Mouse (Mus musculus) megakaryocyte progenitor cell, adult 5-6 weeks (primary cell): ENCODE results near the gene Ces1g. TPM values are rescaled to one million over a fixed set of nuclear protein-coding genes. Genes with fewer than 3 reads are reported as not detected.

Experiments used
- ATAC-seq: replicated peaks from 2 replicates; pipeline ENCODE4 v1.8.0; 2016; ENCODE audit warnings: mild to moderate bottlenecking, moderate TSS enrichment, inconsistent platforms; ENCODE audit not compliant: poor library complexity
- total RNA-seq, 2 experiments: library from RNA; stranded (forward) in 1 of 2; stranded (reverse) in 1 of 2; fragments of 157-497, 149-512 nt in 1 of 2; fragments of 200-1000 nt in 1 of 2; gene quantifications; 2 replicates each; pipeline versions ENCODE4 v1.2.3 to v1.2.4; 2015 to 2017

Ces1g gene
- not detected in 2 replicates for total RNA-seq (2015)
- total RNA-seq (2017): not detected in 2 replicates

DNA sequence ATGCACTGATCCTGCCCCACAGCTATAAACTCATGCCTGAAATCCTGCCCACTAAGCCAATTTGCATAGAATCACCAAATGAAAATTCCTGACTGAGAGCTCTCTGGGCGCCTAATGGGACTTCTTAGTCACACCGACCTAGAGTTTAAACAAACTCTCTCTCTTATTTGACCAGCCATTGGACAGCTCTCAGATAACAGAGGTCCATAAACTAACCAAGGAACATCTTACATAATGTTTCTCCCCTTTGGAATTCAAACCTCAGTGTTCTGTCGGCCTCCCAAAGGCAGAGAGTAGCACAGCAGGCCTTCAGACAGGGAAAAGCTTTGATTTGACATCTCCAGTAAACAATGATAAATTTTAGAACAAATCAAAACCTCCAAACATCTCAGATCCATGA lies at the start of gene Ces1g:
TSS of gene Ces1g (minus strand) at position 102 of the 400 bp plus-strand sequence.
- ATAC-seq: no peak

DNA sequence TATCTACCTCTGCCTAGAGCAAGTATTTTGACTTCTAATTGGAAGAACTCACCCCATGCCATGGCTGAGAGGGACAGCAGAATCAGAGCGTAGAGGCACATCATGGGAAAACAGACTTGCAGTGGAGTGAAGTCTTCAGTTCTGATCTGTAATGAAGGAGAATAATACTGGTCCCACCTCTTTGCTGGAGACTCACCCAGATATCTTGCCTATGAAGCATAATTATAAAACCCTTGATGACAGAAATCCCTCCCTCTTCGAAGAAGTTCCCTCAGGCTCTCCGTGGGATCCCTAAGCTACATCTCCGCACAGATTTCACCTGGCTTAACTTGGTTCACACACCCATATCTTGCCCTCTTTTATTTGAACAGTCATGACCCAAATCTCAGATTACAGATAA lies 42.5 kb upstream of the Ces1g start, which contains the start of gene Ces1h:
TSS of gene Ces1h (minus strand) at position 101 of the 400 bp plus-strand sequence.
- no peak for ATAC-seq

DNA sequence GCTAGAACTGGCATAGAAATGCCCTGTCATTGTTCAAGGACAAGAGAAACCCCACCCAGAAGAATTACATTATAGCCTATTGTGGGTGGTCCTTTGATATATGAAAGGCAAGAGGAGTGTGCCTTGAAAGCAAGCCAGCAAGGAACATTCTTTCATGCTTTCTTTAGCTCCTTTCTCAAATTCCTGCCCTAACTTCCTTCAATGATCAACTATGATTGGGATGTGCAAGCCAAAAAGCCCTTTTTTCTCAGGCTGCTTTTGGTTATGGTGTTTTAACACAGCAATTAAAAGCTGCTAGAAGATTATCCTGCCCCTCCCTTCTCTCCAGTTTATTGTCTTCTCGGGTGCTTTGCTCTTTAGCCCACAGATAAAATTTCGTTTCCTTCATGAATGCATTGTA lies 32.4 kb upstream of the Ces1g start:
- no peak for ATAC-seq

DNA sequence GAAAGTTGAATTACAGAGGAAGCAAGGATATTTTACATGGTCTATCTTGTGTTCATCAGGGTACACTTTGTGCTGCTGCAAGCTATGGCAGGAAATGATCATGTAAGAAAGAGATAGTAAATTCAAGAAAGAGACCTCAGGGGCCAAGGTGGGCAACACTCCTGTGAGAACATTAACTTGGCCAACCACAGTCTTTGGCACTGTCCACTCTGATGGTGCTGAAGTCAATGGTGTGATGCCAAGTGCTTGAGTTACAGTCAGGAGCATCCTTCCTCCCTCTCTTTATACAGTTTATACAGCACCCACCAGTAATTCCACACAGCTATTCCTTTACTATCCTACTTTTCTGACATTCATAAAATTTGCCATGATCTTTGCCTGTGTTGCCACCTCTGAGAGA lies 23.0 kb upstream of the Ces1g start:
- ATAC-seq: no peak

DNA sequence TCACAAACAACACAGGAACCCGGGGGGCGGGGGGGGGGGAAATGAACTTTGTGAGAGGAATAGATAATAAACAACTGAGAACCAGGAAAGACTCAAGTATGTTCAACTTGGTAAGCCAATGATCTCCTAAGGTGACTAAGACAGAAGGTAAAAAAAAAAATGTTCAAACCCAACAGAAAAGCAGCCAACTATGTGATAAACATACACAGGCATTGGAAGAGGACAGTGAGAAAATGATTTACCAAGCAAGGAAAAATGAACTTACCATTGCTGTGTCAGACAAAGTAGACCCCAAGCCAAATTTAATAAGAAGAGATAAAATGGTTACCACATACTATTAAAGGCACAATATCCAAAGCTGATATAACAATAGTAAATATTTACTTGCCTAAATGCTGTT lies 2.4 kb upstream of the Ces1g start:
- no peak for ATAC-seq

DNA sequence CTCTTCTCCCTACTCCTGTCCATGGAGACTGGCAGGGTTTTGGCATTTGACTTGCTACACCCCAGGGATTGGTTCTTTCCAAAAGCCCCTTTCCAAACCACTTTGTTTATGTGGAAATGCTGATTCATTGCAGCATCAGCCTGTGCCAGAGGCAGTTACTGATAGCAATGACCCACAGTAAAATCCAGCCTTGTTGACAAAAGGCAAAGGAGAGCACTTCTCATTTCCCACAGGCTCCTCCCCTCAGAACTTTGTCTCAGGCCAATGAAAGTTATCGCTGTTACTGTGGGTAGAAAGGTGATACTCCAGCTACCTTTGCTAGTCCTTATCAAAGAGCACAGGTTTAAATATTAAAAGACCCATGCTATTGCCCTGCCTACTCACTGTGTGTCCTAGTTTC lies 4.4 kb downstream of the Ces1g start:
- no peak for ATAC-seq

DNA sequence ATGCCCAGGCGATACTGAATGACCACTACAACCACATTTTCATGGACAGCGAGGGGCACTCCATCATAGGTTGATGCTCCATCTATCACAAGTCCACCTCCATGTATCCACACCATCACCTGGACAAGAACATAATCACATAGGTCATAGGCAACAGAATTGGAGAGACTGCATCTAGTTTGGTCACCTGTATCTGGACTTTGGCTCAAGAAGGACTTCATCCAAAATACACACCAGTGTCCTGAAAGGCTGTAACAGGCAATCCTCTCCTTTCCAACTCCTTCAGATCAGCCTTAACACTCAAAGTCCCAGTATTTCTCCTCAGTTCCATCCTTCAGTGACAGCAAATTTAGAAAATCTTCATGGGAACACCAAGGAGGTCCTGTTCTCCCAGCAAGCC lies 6.0 kb downstream of the Ces1g start:
- ATAC-seq: no peak

DNA sequence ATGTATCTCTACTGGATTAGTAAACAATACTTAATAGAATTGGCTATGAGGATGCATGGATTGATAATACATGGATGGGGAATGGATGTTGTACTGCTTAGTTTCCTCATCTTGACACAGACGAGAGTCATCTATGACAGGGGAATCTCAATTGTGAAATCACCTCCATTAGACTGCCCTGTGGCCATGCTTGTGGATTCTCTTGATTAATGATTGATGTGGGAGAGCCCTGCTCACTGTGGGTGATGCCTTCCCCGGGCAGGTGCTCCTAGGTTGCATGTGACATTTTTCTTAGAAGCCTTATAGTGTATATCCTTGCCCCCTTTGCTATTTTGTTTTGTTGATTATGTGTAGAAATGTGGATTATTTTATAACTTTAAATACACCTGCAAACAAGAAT lies 12.0 kb downstream of the Ces1g start:
- ATAC-seq: no peak

DNA sequence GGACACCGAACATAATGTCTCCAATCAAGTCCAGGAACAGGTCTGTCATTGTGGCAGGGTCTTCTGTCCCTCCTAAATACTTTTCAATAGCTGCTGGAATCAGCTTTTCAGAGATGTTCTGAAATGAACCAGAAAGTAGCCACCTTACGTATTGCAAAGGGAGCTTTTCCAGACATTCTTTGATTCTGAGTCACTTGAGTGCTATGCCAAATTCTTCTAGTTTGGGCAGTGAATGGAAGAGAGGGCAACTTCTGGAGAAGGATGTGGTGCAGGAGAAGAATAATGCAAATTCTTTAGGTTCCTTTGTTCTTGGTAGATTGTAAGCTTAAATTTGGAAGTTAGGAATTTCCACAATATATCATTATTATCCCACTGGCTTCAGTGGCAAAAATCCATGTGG lies 20.1 kb downstream of the Ces1g start:
- no peak for ATAC-seq

DNA sequence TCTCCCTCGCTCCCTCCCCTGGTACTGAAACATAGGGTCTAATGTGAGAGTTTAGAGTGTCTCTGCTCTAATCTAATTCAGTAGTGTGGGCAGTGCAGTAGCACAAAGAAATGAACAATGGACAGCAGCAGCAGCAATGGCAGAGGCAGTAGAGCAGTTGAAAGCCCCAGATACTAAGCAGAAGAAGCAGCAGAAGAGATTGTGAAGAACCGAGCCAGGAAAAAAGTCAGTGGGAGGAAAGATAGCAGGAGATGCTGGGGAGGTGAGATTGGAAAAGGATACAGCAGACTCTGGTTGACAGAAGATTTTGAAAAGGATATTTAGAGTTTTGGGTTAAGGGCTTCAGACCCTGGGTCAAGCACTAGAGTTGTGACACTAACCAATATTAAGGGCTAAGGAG lies 21.6 kb downstream of the Ces1g start:
- ATAC-seq: no peak

DNA sequence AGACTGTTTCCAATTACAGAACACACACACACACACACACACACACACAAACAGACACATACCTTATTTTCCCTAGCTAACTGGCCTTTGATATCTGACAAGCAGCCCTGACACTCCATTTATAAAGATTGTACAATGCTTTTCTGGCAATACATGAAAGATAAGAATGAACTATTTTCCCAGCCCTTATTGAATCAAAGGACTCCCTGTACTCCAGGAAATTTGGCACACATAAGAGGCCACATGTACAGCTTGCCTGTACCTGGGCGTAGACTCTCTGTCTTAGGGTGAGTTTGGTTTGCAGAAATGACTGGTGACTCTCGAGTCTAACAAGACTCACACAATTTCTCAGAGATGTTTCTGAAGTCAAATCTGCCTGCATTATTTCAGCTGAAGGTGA lies 53.2 kb downstream of the Ces1g start:
- ATAC-seq: no peak

DNA sequence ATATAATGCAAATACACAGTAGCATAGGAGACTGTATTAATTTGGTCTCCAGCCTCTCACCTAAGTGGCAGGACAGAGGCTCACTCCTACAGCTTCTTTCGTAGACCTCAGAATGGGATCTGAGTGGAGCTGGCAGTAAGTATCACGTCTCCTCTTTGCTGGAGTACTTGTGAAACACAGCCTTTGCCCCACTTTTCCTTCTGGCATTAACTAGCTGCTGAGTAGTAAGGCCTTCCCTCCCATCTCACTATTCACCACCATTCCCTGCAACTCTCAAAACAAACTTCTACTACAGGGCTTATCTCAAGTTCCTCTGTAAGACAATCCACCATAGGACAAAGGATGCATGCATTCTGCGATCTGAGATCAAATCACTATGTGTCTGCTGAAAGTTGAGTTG lies 54.8 kb downstream of the Ces1g start:
- no peak for ATAC-seq

DNA sequence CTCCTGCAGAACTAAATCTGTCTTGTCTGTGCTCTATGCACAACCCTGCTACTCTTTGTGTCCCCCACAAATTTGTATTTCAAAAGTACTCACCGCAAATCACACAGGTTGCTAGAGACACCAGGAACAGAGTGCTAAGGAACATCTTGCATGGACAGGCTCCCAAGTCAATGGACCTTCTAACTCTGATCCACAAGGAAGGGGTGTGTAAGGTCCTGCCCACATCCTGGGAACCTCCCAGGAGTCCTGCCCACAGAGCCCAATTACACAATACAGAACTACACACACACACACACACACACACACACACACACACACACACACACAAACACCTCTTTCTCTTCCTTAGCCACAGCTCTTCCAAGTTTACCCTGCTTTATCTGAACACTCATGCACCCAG lies 57.6 kb downstream of the Ces1g start, which contains the start of gene Ces1f:
TSS of gene Ces1f (minus strand) at position 192 of the 400 bp plus-strand sequence.
- ATAC-seq: no peak

DNA sequence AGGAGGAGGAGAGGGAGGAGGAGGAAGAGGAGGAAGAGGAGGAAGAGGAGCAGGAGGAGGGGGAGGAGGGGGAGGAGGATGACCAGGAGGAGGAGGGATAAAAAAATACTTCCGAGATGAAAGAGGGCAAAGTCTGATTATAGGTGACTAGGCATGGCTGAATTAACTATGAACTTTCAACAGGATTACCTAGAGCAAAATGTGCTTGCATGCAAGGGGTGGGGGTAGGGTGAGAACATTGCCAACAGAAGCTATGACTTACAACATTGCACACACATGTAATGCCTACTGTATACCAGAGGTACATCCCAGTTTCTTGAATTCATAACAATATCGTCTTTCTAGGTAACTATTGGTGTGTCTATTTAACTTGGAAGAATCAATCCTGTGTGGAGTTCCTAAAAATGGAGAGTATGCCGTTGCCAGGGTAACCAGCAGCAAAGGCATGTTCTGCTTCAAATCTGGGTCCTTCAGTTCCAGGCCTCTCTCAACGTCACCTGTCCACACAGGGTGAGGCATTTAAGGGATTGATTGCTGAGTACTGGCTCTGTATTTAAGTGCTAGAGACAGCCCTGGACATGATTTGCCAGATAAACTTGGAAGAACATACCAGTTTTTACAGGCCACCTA lies 58.8 kb downstream of the Ces1g start:
- no peak for ATAC-seq

DNA sequence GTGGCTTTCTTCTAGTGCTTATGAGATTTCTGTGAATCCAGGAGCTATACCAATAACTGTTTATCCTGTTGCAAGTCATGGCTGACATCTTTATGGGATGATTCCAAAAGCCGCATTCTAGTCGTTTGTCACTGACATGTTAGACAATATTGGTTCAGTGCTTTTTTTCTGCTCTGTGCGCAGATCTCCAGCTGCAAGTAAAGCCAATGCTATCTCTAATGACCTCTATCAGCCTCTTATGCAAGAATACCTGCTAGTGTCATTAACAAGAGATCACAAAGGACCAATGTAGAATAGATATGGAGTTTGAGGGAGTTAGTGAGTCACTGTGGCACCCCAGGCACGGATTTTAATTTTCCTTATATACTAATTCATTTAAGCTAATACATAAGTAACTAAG lies 62.5 kb downstream of the Ces1g start:
- ATAC-seq: no peak

DNA sequence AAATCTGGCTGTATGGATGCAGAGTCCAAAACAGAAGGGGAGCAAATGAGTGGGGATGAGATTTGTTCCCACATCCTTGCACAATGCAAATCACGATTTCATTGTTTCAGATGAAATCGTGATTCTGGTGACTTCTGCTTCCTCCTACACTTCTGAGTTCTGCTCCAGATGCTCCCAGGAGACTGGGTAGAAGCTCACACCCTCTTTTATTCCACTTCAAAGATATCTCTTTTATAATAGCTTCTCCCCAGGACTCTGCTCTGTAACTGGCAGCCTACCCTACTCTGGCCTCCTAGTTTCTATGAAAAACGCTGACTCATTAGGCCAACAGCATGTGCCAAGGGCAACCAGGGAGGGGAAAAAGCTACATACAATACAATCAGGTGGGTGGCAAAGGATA lies 63.8 kb downstream of the Ces1g start:
- ATAC-seq: no peak

DNA sequence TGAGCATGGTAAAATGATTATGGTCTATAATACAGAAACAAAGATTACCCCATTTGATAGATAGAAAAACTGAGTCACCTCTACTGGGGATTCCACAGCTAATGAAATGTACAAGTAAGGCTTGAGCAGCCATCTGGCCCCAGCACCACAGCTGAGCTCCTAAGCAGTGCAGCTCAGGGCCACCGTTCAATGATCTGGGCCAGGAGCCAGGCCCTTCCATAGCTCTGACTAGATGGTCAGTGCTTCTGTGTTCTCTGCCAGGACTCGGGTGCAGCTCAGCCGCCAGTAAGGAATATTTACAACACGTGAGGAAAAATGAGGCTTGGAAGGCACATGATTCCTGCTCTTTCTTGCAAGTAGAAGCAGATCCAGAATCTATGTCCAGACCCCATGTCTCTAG lies 64.4 kb downstream of the Ces1g start:
- no peak for ATAC-seq

DNA sequence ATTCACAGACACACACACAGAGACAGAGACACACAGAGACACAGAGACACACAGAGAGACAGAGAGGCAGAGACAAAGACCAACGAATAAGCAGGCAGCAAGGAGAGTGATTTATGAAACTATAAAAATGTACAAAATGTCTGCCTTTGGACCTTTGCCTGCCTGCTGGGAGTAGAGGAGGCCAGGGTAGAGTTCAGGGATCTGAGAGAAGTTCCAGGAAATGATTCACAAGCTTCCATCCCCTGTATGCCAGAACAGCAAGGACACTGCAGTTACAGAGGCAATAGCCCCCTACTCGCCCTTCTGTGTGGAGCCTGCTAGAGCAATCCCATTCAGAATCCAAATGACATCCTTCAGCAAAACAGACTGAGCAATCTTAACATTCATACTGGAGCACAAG lies 75.7 kb downstream of the Ces1g start:
- no peak for ATAC-seq

DNA sequence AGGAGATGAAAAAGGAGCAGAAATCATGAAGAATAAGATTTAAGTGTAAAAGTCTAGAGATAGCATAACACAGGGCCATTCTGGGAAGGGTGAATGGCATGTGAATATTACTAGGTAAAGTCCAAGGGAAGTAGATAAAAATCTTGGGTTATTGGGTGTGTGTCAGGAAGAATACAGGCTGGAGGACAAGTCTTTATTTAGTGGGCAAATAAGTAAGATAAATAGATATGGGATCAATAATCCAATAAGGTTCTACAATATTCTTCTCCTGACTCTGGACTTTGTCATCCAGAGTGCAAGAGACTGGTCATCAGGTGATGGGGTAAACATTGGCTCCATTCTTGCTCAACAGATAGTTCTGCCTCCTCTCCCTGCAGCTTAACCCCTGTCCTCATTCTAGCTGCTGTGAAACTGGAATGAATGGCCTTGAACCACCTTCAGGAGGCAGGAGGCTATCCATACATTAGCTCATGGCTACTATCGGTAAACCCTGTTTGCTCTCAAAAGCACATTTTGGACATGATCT lies 84.6 kb downstream of the Ces1g start:
- ATAC-seq: no peak
